Mouse (Mus musculus) heart, embryonic 11.5 days (tissue): ENCODE results near the gene Mapt. TPM values are rescaled to one million over a fixed set of nuclear protein-coding genes. Genes with fewer than 3 reads are reported as not detected.

Experiments used
- ATAC-seq: fragments of 200-750 bp; cut with Nextera tagmentation; replicated peaks from 2 replicates; pipeline ENCODE4 v1.8.0; 2017; ENCODE audit warnings: moderate library complexity; ENCODE audit not compliant: insufficient number of reproducible peaks, low FRiP score, low TSS enrichment
- H3K27ac ChIP-seq: fragments of 300-500 bp; sonication (generic); 2 replicates; pipeline ENCODE4 v1.5.1; 2014; ENCODE audit warnings: mild to moderate bottlenecking, low read depth, low read length
- H3K27me3 ChIP-seq: fragments of 300-500 bp; sonication (generic); 2 replicates; pipeline ENCODE4 v1.6.1; 2014; ENCODE audit warnings: mild to moderate bottlenecking, low read length, mixed read lengths; ENCODE audit not compliant: control insufficient read depth, insufficient read depth
- H3K36me3 ChIP-seq: fragments of 300-500 bp; sonication (generic); 2 replicates; pipeline ENCODE4 v1.6.1; 2014; ENCODE audit warnings: mild to moderate bottlenecking, low read length, moderate library complexity, mixed read lengths; ENCODE audit not compliant: control insufficient read depth, insufficient read depth
- H3K4me1 ChIP-seq: fragments of 300-500 bp; sonication (generic); 2 replicates; pipeline ENCODE4 v1.6.1; 2014; ENCODE audit warnings: low read length; ENCODE audit not compliant: control insufficient read depth, insufficient read depth
- H3K4me2 ChIP-seq: fragments of 300-500 bp; sonication (generic); 2 replicates; pipeline ENCODE4 v1.6.1; 2014; ENCODE audit warnings: mild to moderate bottlenecking, moderate library complexity
- H3K4me3 ChIP-seq: fragments of 300-500 bp; sonication (generic); 2 replicates; pipeline ENCODE4 v1.5.1; 2014; ENCODE audit warnings: low read depth, low read length
- H3K9ac ChIP-seq: fragments of 300-500 bp; sonication (generic); 2 replicates; pipeline ENCODE4 v1.6.1; 2014; ENCODE audit warnings: mild to moderate bottlenecking, low read depth, low read length, moderate library complexity
- H3K9me3 ChIP-seq: fragments of 300-500 bp; sonication (generic); replicated peaks from 2 replicates; pipeline ENCODE4 v1.6.1; 2016; ENCODE audit warnings: low read length; ENCODE audit not compliant: control insufficient read depth
- WGBS: fragments of 180-500 bp; shearing (Covaris S2); extraction: QIAGEN DNeasy Blood & Tissue Kit; methylation state at CpG from one replicate; pipeline ENCODE4 v1.1.7; 2014; ENCODE audit not compliant: insufficient replicate concordance; 5-methylcytosine and 5-hydroxymethylcytosine counted together
- polyA plus RNA-seq: library from polyadenylated mRNA; unstranded; fragments of >200 nt; fragmentation: Nextera tagmentation; extraction: Ambion mirVana; gene quantifications from 2 replicates; pipeline ENCODE4 v1.2.1, GENCODE M21; 2014

Mapt gene
- polyA plus RNA-seq, 1 experiment from 2014 or later: 0.43 TPM

DNA sequence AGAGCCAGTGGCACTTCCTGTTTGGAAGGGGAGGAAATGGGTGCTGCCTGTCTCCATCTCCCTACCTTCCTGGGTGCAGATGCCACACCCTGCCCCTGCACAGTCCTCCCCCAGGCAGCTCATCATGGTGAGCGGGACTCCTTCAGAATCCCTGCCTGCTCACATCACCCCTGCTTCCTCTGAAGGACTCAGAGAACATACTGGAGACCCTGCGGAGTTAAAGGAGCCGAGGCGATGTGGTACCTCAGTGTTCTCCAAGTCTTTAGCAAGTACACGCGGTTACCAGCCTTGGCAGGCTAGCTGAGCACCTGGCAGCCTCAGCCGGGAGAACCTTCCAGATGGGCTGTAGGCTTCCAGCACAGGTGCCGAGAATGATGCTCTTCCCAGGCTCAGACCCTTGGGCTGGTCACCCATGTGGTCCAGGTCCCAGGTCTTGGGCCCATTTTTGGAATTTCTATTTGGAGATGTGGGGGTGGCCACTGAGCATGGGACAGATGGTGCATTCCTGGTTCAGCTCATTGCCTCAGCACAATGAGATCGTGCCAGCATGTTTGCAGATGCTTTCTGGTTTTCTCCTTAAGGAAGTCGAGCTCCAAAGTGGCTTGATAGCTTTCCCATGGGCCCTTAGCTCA is 23.3 kb downstream of the Mapt start:
- Histone ChIP-seq H3K27me3 (no peaks in the 10 kb centered on the region), H3K4me1 (no peaks in the 10 kb centered on the region), H3K9me3 (no peaks in the 10 kb centered on the region), H3K4me3 (no peak overlapping the region), H3K4me2 (no peak overlapping the region), H3K27ac (no peak overlapping the region), H3K9ac (no peak overlapping the region), H3K36me3 (no peaks in the 10 kb centered on the region)
- no peak for ATAC-seq
- WGBS: 73% methylated on average over 10 of the region's 10 CpGs

DNA sequence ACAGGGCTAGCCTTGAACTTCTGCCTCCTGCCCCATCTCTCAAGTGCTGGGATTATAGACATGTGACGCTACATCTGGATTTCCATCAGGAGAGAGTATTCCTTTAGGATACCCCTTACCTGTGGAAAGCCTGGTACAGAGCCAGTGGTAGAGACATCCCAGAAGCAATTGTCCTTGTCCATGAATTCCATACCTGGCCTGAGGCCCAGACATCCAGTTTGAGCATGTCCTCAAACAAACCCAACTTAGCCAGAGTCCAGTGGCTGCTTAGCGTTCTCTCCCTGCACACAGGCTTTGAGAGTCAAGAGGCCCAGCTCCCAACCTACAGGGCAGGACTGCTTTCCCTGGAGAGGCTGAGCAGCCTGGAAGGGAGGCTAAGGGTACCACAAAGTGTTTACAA is 25.0 kb downstream of the Mapt start:
- WGBS: 85% methylated on average over 2 of the region's 2 CpGs

DNA sequence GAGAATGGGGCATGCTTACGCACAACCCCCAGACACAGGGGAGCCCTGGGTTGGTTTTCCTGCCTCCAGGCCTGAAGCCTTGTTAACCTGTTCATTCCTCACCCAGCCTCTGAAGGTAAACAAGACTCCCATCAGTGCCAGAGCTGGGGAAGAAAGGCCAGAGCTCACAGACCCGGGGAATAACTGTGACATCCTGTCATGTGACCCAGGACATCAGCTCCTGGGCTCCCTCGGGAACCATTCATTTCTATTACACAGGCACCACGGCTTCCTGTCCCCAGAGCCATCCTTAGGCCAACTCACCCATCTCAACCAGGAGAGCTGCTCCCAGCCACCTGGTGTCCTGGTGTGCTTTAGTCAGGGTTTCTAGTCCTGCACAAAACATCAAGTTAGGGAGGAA is 27.8 kb downstream of the Mapt start:
- ATAC-seq: no peak
- H3K4me3 ChIP-seq: no peak overlapping the region
- 39% methylated on average over 4 of the region's 4 CpGs for WGBS

More for the DNA sequence above, 25.0 kb downstream of the Mapt start:
- Histone ChIP-seq H3K4me1 (no peaks in the 10 kb centered on the region), H3K9me3 (no peaks in the 10 kb centered on the region), H3K9ac (no peak overlapping the region), H3K36me3 (no peaks in the 10 kb centered on the region), H3K4me3 (no peak overlapping the region), H3K27ac (no peak overlapping the region), H3K27me3 (no peaks in the 10 kb centered on the region), H3K4me2 (no peak overlapping the region)
- no peak for ATAC-seq

DNA sequence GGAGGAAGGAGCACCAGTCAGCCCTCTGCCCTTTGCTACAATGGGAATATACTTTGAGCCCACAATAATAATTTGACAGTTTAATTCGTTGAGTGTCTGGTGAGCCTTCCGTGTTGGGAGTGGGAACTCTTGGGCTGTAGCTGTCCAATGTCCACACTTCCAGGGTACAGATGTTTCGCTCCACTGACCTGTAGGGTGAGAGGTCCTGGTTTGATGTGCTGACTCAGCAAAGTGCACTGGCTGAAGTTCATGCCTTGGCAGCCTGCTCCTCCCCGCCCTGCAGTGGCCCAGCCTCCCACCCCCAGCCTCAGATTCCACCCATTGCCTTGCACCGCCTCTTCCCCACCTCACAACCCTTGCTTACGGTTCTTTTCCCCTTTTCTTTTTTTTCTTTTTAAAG is 33.5 kb downstream of the Mapt start:
- ATAC-seq: no peak
- 67% methylated on average over 6 of the region's 6 CpGs for WGBS
- Histone ChIP-seq H3K9me3 (no peaks in the 10 kb centered on the region), H3K4me2 (no peak overlapping the region), H3K9ac (no peak overlapping the region), H3K4me3 (no peak overlapping the region), H3K27me3 (no peaks in the 10 kb centered on the region), H3K4me1 (0 out of 2 replicates have a peak, but pooled peaks cover 2% of the 10 kb centered on the region), H3K36me3 (no peaks in the 10 kb centered on the region), H3K27ac (no peak overlapping the region)

More for the DNA sequence above, 27.8 kb downstream of the Mapt start:
- Histone ChIP-seq H3K36me3 (no peaks in the 10 kb centered on the region), H3K9ac (no peak overlapping the region), H3K4me1 (no peaks in the 10 kb centered on the region), H3K27ac (no peak overlapping the region), H3K27me3 (no peaks in the 10 kb centered on the region), H3K4me2 (no peak overlapping the region), H3K9me3 (no peaks in the 10 kb centered on the region)

DNA sequence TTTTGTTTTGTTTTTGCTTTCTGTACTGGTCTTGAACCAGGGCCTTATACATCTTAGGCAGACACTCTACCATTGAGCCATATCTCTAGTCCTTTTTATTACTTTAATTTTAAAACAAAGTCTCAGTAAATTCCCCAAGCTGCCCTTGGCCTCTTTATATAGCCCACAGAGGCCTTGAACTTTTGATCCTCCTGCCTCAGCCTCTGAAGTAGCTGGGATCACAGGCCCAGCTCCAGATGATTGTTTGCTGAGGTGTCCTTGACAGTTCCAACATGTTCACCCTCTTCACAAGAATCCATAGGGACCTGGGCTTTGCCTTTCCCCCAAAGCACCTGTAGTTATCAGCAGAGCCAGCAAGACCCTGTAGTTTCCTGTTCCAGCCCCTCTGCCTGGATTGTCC is 34.5 kb downstream of the Mapt start:
- H3K27me3 ChIP-seq: no peaks in the 10 kb centered on the region
- no peaks in the 10 kb centered on the region for H3K36me3 ChIP-seq
- no peaks in the 10 kb centered on the region for H3K9me3 ChIP-seq
- H3K4me2 ChIP-seq: no peak overlapping the region
- H3K4me3 ChIP-seq: no peak overlapping the region
- H3K27ac ChIP-seq: no peak overlapping the region
- 0 out of 2 replicates have a peak, but pooled peaks cover 2% of the 10 kb centered on the region for H3K4me1 ChIP-seq
- no peak overlapping the region for H3K9ac ChIP-seq
- no peak for ATAC-seq

DNA sequence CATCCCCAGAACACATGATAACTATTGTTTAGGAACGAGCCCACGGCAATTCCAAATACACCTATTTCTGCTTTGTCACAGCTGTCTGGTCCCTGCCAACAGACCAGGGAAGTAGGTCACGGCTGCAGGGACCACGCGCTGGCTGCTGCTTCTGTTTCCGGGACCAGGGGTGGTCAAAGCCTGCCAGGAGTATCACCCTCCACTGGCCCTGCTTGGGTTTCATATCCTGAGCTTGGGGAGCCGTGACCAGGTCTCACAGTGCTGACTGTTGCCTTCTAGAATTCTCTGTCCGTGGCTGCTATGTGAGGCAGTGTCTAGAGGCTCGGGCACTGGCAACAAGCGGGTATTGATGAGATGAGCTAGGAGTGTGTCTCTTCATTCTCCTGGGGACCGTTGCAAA is 36.2 kb downstream of the Mapt start:
- H3K9me3 ChIP-seq: no peaks in the 10 kb centered on the region
- 0 out of 2 replicates have a peak, but pooled peaks cover 2% of the 10 kb centered on the region for H3K4me1 ChIP-seq
- no peak for ATAC-seq
- H3K27ac ChIP-seq: no peak overlapping the region
- H3K4me2 ChIP-seq: no peak overlapping the region
- H3K9ac ChIP-seq: no peak overlapping the region
- H3K27me3 ChIP-seq: no peaks in the 10 kb centered on the region
- no peak overlapping the region for H3K4me3 ChIP-seq
- H3K36me3 ChIP-seq: no peaks in the 10 kb centered on the region
- 75% methylated on average over 11 of the region's 11 CpGs for WGBS

DNA sequence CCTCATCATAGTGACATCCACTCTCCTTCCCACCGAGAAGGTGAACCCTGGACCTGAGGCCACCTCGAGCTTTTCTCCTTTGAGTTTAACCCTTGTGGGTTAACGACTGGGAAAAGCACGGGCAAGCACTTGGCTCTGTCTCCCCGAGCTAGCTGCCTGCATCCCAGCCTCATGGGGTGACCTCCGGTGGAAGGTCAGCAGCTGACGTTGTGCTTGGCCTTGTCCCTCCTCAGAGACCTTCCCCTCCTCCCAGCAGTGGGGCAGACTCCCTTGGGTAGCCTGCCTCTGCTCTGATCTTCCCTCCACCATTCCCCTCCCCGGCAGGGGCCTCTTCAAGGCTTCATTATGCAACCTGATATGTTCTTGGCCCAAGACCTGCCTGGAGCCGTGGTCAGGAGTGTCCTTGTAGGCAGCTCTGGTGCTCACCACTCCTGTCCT is 38.2 kb downstream of the Mapt start:
- no peaks in the 10 kb centered on the region for H3K9me3 ChIP-seq
- 51% methylated on average over 9 of the region's 9 CpGs for WGBS
- no peak for ATAC-seq

DNA sequence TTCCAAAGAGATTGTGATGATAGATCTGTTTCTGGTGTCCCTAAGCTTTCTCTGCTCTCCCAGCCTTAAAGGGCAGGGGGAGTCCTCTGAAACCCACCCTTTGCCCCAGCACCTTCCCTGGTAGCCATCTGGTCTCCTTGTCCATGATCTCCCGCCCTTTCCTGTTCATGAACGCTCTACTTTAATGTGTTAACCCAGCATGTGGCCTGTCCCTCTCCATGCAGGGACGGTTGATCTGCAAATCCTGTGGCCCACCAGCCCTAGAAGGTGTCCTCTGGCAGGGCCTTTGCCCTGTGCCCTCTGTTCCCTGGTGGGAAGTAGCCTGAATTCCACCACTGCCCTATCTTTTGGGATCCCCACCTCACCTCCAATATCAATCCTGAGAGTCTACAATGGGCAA is 39.3 kb downstream of the Mapt start:
- H3K9me3 ChIP-seq: no peaks in the 10 kb centered on the region
- 70% methylated on average over 3 of the region's 3 CpGs for WGBS
- H3K4me2 ChIP-seq: no peak overlapping the region

More for the DNA sequence above, 38.2 kb downstream of the Mapt start:
- 0 out of 2 replicates have a peak, but pooled peaks cover 2% of the 10 kb centered on the region for H3K4me1 ChIP-seq
- H3K27me3 ChIP-seq: no peaks in the 10 kb centered on the region
- H3K4me3 ChIP-seq: no peak overlapping the region
- no peak overlapping the region for H3K4me2 ChIP-seq
- no peak overlapping the region for H3K27ac ChIP-seq
- no peak overlapping the region for H3K9ac ChIP-seq
- H3K36me3 ChIP-seq: no peaks in the 10 kb centered on the region

DNA sequence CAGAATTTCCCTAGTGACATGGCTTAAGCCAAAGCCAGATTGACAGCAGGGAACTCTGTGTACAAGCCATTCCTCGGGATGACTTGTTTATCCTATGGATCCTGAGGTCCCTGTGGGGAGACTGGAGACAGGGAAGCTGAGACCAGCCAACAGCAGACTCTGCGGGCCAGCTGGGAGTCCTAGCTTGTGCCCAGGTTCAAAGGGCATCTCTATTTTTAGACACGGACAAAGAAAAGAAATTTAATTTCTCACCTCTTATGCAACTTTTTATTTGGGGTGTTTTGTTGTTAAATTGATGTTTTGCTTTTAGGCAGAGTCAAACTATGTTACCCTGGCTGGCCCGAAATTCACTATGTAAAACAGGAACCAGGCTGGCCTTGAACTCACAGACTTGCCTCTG is 39.7 kb downstream of the Mapt start:
- no peak overlapping the region for H3K4me3 ChIP-seq
- H3K9me3 ChIP-seq: no peaks in the 10 kb centered on the region
- no peak overlapping the region for H3K4me2 ChIP-seq
- no peaks in the 10 kb centered on the region for H3K36me3 ChIP-seq
- no peak for ATAC-seq
- H3K27me3 ChIP-seq: no peaks in the 10 kb centered on the region
- H3K9ac ChIP-seq: no peak overlapping the region
- H3K4me1 ChIP-seq: 0 out of 2 replicates have a peak, but pooled peaks cover 2% of the 10 kb centered on the region
- WGBS: 61% methylated on average over 4 of the region's 4 CpGs
- H3K27ac ChIP-seq: no peak overlapping the region

More for the DNA sequence above, 39.3 kb downstream of the Mapt start:
- Histone ChIP-seq H3K4me3 (no peak overlapping the region), H3K36me3 (no peaks in the 10 kb centered on the region), H3K27me3 (no peaks in the 10 kb centered on the region), H3K27ac (no peak overlapping the region), H3K4me1 (0 out of 2 replicates have a peak, but pooled peaks cover 2% of the 10 kb centered on the region), H3K9ac (no peak overlapping the region)
- no peak for ATAC-seq
